Mouse (Mus musculus): ENCODE results near the gene P3h4.
A peak's percentile ranks its signal among the peaks of the same experiment; 100 is the strongest.

The P3h4 gene

DNA sequence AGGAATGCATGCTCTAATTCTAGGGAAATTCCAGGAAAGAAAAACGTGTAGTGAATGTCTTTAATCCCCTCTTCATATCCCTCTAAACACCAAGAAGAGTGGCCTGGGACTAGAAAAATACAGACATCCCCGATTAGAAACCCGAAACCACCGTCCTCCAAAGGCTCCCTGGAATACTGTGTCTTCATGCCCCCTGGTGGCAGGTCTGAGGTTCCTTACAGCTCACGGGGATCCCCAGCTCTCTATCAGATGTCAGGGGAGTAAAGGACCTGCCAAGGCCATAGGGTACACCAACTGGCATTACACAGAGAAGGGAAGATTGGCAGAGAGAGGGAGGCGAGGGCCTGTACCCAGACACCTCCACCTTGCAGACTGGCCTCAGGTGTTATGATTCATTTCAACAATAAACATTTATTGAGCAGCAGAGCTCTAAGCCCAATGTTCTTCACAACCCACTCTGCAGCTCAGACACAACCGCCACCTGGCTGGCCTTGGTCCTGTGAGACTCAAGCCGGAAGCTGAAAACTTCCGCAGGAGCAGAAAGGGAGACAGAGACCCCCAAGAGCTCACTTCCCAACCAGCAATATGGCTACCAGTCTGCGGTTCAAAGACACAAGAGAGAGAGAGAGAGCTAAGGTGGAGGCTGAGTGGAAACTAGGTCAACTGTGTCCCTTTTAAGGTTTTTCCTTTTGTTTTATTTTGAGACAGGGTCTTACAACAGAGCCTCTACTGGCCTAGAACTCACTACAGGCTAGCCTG is 6.4 kb downstream of the P3h4 start:
- DNase-seq, result peak; percentile 77

DNA sequence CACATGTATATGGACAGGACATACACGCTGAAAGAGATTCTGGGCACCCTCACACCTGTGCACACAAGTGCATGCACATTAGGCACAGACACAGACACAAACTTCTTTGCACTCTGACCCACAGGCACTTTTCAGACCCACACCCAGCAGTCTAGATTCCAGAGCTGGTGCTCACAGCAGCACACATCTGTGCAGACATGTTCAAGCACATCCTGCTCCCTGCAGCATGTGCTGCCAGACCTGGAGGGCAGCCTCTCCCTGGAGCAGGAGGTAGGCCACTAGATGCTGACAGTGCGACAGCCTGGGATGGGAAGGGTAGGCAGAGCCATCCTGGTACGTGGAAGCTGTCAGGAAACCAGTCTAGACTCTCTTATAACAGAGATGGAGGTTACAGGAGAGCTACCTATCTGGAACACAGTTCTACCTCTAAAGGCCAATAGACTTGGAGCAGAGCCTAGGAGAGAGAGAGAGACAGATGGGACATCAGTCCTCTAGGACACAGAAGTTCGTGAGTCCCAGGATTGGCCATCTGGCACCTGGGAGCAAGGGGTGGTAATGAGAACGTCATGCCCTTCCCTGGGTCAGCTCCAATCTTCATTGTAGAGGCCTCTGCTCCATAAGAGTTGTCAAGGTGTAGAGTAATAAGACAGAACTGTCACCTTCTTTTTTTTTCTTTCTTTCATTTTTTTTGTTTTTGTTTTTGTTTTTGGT is 7.5 kb downstream of the P3h4 start:
- DNase-seq, result no peak

DNA sequence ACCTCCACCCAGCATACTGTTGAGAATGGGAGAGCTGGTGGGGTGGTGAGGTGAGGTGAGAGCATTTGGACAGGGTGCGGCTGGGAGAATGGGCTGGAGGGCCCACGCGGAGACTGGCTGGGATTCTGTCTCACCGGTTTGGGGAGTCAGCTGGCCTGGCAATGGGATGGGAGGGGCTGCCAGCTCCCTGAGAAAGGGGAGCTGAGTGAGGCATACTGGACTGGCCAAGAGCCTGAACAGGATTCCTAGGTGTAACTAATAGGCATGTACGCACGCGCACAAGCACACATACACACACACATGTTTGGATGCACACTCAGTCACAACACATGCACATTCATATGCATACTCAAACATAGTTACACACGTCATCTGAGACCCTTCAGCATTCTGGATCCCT is 8.4 kb downstream of the P3h4 start:
- DNase-seq, result no peak

DNA sequence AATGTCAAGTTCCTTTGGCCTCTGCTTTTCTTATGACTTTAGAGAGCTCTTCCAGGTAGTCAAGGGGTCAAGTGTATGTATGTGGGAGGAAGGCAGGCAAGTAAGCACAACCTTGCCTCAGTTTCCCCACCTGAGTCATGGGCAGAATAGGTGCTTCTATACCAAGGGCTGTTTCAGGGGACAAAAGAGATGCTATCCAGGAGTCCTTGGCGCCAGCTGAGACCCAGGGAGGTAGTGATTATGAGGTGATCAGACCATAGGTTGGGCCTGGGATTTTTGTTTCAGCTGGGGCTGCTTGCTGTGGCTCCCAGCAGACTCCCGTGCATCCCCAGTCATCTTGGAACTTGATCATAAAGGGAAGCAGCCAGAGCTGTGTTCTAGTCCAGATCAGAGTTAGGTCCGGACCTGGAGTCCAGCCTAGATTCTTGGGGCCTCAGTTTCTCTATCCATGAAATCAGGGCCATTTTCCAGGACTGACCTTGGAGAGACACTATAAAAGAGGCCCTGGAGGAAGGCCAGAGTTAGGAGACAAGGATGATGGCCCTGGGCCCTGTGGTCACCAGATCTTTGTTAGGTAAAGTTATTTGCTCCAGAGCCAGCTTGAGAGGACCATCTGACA is 10.1 kb downstream of the P3h4 start:
- no peak for DNase-seq

DNA sequence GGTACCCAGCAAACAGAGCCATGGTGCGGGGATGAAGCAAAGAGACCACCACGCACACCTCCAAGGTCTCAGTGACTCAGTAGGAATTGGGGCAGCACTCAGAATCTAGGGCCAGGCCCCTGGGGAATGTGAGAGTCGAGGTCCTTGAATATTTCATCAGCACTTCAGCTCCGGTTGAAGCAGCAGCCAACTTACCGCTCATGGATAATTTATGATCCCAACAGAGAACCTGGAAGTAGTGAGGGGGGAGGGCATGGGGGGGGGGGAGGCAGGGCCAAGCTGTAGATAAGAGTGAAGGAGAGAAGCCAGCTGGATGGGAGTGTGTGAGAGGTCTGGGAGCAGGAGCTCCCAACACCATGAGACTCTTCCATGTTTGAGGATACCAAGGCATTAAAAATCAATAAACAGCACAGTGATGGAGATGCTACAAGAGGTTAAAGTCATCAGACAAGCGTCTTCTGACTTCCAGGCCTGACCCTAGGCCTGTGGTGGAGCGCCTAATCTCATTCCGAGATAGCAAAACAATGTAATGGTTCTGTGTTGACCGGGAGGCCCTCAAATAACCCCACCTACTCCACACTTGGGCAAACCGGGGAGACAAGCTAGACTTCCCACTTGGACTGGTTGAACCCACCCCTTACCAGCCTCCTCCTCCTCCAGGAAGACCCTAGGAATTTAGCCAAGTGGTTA is 11.0 kb downstream of the P3h4 start:
- no peak for DNase-seq

DNA sequence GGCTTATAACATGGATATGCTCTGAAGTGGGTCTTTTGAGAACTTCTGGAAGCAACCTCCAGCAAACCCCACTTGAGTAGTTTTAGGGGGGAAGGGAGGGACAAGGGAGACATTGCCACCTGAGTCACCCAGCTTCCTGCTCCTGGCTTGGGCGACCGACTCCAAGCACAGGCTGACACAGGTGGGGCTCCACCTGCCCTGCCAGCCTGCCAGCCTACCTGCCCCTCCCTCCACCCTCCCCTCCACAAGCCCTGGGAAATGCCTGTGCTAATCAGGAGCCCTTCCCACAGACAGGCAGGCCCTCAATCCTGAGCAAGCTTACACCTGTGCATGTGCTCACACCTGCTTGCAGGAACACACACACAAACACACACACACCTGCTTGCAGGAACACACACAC is 12.0 kb downstream of the P3h4 start:
- DNase-seq, result no peak

DNA sequence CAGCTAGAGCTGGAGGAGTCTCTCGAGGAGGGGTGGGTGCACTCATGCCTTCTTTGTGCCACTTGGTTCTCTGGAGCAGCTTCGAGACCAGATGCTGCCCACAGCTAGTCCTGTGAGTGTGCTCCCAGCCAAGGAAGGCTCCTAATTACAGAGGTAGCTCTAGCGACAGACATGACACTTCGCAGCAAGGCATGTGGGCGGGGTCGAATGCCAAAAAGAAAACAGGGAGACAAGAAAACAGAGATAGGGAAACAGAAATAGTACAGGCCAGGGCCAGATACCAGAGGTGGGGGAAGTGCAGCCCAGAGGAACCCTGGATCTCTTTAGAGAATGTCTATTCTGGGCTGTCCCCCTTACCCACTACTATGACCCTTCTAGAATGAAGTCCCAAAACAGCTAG is 12.4 kb downstream of the P3h4 start:
- DNase-seq, result no peak

DNA sequence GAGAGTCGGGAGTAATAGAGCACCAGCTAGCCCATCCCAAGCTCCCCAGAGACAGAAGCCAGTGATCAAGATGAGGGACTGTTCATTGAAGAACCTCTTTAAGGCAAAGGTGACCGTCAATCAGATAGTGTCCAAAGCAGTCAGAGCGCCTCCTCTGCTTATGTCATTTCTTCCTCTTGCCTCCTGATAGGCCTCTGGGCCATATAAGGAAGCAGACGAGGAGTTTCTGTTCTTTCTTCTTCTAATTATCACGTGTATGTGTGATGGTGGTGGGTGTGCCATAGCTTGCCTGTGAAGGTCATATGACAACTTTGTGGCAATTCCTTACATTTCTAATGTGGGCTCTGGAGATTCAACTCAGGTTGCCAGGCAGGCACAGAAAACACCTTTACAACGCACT is 13.8 kb downstream of the P3h4 start:
- DNase-seq, result no peak

DNA sequence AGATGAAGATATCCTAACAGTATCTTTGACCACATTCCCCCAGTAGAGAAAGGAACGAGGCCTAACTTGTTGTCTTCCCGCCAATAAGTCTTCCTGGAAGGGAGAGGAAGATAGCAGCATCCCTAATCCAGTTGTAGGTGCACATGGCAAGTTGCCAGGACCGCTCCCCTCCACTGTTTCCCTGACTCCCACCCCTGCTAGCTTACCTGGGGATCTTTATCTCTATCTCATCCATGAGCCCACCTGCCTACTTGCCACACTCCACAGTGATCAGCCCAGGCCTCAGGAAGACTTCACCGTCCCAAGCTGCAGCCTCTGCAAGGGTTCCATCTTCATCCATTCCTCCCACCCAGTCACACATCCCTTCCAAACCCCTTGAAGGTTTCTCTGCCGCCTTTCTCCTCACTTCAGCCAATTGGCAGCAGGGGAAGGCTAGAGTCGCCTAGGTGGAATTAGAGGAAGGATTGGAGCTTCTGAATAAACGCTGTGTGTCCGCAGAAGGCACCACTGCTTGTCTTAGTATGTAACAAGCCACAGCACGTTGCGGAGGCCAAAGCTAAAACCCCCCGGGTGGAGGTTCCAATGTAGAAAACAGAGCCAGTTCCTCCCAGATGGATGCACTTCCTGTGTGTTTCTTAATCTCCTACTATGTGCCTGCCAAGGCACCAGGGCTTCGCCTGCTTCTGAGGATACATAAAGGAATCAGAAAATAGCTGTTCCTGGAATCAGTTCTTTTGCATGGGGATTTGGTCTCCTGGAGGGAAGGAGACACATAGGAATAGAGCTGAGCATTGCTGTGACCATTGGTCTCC is 14.7 kb downstream of the P3h4 start:
- DNase-seq, result no peak

DNA sequence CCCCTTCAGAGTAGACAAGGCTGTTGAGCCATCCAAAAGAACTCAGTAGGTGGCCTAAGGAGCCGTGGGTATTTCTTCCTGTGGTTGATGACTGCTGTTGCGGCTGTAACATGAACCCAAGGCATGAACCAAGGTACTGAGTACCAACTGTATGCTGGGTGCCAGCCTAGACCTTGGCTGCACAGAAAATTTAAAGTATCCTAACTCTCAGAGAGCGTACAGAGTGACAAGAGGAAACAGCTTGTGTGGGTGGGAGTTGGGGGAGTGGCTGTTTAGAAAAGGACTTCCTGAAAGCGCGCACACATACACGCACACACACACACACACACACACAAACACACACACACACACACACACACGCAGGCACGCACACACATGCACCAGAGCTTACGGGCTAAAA is 15.3 kb downstream of the P3h4 start:
- no peak for DNase-seq

DNA sequence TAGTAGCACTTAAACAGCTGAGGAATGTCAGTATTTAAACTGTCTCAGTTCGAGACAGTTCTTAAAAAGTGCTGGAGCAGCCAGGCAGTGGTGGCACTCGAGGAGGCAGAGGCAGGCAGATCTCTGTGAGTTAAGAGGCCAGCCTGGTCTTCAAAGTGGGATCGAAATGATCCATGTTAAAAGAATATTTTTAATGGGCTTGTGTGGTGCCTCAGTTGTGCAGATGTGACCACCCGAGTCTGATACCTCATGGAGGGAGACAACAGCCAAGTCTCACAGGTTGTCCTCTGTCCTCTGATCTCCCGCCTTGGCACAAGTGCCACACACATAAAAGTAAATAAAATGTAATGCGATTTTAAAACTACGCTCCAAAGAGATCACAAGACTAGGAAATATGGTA is 16.1 kb downstream of the P3h4 start:
- DNase-seq, result no peak

DNA sequence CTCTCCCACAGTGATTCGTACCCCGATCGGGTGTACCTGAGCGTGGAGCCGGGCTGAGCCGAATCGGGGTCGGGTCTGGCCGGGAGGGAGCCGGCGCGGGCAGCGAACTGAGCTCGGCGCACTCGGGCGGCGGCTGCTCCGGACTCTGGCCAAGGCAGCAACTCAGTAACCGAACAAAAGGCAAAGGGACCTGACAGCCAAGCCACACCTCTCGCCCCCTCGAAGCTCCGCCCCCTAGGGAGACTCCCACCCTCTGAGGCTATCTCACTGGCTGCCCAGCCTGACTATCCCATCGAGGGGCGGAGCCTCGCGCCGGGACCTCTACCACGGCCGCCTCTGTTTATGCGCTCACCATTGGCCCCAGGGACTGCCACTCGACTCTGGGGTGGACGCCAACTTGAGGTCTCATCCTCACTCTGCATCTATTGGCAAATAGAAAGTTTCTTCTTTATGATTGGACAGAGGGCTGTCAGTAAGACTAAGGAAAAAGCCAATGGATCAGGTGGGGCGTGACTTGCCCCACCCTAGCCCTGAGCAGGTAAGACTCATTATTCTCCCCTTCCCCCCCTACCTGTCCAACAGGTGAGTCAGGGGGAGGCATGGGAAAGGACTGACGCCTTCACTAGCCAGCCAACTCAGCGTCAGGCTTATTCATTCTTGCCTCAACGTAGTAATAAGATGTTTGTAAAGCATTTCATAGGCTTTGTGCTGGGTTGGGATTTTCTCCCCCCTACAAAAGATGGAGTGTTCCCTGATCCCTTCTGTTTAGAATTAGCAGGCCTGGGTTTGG is 16.8 kb downstream of the P3h4 start, which contains the start of gene Jup:
TSS of gene Jup (minus strand) at position 164 of the 790 bp plus-strand sequence.
- peak; percentile 100 for DNase-seq

DNA sequence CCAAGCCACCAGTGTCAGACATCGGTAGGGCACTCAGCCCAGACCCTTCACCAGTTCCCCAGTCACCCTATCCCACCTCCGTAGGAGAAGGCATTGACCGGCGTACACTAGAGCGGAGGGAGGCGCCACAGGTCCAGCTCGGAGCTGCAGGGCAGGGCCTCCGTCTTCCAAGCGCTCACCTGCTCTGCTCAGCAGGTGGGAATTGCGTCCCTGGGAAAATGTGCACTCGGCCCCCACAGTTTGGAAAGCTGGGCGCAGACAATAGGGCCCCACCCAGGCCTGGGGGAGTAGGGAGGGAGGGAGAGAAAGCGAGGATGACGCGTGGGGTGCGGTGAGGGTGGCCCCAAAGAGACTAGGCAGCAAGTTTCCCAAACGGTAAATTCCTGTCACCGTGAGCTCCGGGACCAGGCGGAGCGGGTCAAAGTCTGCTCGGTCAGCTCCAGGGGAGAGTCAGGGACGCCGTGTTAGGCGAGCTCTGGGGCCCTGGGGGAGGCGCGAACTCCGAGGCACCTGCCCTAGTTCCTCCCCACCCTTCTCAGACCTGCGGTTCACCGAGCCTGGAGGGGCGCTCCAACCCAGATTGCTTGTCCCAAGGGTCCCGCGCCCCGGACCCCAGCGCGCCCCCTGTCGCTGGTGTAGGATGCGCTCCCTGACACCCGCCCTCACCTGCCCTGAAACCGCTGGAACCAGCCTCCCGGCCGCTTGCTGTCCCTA is 17.6 kb downstream of the P3h4 start:
- peak; percentile 82 for DNase-seq

DNA sequence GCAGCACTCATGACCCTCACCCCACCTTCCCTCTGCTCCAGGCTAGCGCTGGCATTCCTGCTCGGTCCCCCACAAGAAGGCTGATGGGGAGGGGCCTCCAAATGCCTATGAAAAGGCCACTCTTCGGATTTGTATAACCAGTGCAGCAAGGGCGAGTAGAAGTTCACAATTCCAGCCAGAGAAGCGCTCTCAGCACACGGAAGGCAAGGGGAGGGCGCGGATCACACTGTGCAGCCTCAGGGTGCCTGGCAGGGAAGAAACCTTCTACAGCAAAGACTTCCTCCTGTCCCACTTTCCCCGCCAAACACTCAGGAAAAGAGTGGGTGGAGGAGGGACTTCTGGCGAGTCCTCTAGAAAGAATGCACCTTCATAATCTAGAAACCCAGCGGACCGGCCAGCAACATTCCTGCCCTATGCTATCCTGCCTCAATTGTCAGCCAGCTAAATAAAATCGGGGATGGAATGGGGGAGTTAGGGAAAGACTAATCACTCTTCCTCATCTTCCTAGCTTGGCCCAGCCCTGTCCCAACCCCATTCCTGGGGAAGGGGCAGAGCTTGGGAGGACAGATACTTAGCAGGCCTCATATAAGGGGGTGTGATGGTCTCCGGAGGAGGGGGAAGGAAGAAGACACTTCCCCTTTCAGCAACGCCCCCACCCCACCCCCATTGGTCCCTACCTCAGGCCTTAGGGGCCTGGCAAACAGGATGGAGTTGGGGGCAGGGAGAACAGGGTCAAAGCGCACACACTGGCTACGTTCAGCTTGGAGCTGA is 18.6 kb downstream of the P3h4 start:
- peak; percentile 66 for DNase-seq

DNA sequence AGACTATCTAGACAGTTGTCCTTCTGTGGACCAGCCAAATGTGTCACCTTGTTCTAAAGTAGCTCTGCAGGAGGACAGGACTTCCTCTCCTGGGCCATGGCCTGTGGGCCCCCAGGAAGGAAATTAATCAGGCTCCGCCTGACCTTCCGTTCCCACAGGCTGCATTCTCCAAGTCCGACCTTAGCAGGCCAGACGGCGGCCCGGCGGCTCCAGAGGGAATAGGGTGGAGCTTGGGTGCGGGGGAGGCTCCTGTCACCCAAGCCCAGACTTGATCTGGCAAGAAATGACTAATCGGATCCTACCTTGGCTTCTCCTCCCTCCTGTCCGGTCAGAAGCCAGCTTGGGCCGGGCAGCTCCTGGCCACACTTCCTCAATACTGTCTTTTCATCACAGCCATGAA is 19.4 kb downstream of the P3h4 start:
- DNase-seq, result peak; percentile 90

DNA sequence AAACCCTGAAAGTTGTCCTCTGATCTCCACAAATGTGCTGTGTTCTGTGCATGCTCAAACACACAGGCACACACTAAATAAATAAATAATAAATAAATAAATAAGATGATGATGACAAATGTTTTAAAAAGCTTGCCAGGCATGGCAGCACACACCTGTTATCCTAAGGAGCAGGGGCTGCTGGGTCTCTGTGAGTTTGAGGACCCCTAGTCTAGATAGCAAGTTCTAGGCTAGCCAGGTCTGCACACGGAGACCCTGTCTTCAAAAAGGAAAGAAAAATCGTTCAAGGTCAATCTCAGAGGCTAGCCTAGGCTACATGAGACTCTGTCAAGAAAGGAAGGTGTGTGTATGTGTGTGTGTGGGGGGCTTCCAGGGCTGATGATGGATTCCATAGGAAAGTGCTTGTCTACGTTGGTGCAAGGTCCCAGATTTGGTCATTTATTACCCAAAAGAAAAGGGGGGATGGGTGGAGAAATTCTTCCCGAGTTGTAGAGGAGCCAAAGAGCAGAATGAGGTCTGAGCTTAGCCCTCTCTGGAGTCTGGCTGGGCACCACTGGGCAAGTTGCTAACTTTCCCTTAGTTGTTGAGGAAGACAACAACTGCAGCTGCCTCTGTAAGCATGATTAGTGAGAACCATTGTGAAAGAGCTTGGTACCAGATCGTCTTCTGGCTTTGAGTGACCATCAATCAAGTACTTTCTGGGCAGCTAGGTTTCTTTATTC is 20.1 kb downstream of the P3h4 start:
- no peak for DNase-seq

DNA sequence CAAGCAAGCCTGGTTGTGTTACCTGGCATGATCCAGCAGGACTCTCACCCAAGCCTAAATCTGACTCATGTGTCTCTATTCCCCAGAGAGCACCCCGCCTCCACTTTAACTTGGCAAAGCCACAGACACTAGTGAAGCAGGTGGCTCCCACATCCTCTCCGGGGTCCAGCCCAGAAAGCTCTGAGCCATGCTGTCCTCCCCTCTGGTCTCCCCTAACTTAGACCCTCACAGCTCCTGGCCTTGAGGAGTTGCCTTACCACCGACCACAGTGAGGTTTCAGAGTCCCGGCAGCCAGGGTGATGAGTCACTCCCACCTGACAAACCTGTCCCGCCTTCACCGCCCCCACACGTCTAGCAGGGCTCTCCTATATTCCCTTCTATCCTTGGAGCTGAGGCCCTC is 20.9 kb downstream of the P3h4 start:
- DNase-seq, result no peak

DNA sequence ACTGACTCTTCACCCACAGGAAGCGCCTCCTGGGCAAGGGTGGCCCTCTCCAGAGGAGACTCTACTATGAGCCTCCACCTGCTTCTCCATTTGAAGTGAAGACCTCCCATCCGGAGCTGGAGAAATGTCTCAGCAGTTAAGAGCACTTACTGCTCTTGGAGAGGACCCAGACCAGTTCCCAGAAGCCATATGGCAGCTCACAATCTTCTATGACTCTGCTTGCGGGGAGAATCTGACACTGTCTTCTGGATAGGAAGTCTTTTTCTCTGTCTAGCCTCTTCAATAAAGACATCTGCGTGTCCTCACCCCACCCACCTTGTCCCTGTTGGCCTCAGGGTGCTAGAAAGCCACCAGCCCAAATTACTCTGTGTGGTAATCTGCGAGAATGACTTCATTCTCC is 21.7 kb downstream of the P3h4 start:
- no peak for DNase-seq

DNA sequence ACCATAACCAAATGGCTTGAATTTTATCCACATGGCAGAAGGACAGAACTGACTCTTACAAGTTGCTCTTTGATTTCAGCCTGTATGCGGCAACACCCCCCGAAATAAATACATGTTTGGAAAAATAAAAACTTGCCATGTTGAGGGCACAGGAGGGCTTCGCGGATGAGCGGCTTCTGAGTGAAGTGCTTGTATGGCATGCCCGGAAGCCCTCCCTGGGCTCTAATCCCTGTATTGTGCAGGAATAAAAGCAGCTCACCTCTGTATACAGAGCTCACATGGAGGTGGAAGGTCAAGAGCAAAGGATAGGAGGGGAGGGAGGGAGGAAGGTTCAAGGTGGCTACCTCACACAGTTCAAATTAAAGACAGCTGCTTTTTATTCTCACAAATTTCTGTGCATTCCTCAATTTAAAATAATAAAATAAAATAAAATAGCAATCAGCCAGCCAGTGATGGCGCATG is 22.7 kb downstream of the P3h4 start:
- no peak for DNase-seq

Measured in kidney, adult 18-20 months (tissue).